Mouse (Mus musculus) midbrain, embryonic 16.5 days (tissue): ENCODE data around the gene Cdh1. TPM values are rescaled to one million over a fixed set of nuclear protein-coding genes. Genes with fewer than 3 reads are reported as not detected.

ENCODE experiments used
- ATAC-seq: fragments of 200-750 bp; cut with Nextera tagmentation; 2 replicates; pipeline ENCODE4 v1.8.0; 2017; ENCODE audit warnings: moderate TSS enrichment
- H3K27ac ChIP-seq: fragments of 300-500 bp; sonication (generic); 2 replicates; pipeline ENCODE4 v1.5.1; 2014; ENCODE audit warnings: mild to moderate bottlenecking, low read length, mixed read lengths
- H3K27me3 ChIP-seq: fragments of 300-500 bp; sonication (generic); 2 replicates; pipeline ENCODE4 v1.6.1; 2014; ENCODE audit warnings: low read depth, low read length, mixed read lengths; ENCODE audit not compliant: control insufficient read depth, insufficient read depth
- H3K36me3 ChIP-seq: fragments of 300-500 bp; sonication (generic); 2 replicates; pipeline ENCODE4 v1.6.1; 2014; ENCODE audit warnings: mild to moderate bottlenecking, low read length, moderate library complexity, mixed read lengths; ENCODE audit not compliant: control insufficient read depth, insufficient read depth
- H3K4me1 ChIP-seq: fragments of 300-500 bp; sonication (generic); 2 replicates; pipeline ENCODE4 v1.6.1; 2014; ENCODE audit warnings: mild to moderate bottlenecking, low read length, mixed read lengths; ENCODE audit not compliant: control insufficient read depth, insufficient read depth
- H3K4me2 ChIP-seq: fragments of 300-500 bp; sonication (generic); 2 replicates; pipeline ENCODE4 v1.6.1; 2014; ENCODE audit warnings: mild to moderate bottlenecking, low read length, mixed read lengths
- H3K4me3 ChIP-seq: fragments of 300-500 bp; sonication (generic); 2 replicates; pipeline ENCODE4 v1.5.1; 2014; ENCODE audit warnings: low read depth, mild to moderate bottlenecking, low read length, moderate library complexity, mixed read lengths
- H3K9ac ChIP-seq: fragments of 300-500 bp; sonication (generic); 2 replicates; pipeline ENCODE4 v1.6.1; 2014; ENCODE audit warnings: low read depth, low read length, mixed read lengths
- H3K9me3 ChIP-seq: fragments of 300-500 bp; sonication (generic); replicated peaks from 2 replicates; pipeline ENCODE4 v1.6.1; 2014; ENCODE audit warnings: mild to moderate bottlenecking, low read length, mixed read lengths; ENCODE audit not compliant: control insufficient read depth, poor library complexity, severe bottlenecking
- WGBS: fragments of 180-500 bp; shearing (Covaris S2); extraction: QIAGEN DNeasy Blood & Tissue Kit; methylation state at CpG from one replicate; pipeline ENCODE4 v1.1.7; 2014; 5-methylcytosine and 5-hydroxymethylcytosine counted together
- polyA plus RNA-seq: library from polyadenylated mRNA; unstranded; fragments of >200 nt; fragmentation: Nextera tagmentation; extraction: Ambion mirVana; gene quantifications from 2 replicates; pipeline ENCODE4 v1.2.1, GENCODE M21; 2015

The Cdh1 gene
- polyA plus RNA-seq, 1 experiment from 2014 or later, result 4.1 TPM

DNA sequence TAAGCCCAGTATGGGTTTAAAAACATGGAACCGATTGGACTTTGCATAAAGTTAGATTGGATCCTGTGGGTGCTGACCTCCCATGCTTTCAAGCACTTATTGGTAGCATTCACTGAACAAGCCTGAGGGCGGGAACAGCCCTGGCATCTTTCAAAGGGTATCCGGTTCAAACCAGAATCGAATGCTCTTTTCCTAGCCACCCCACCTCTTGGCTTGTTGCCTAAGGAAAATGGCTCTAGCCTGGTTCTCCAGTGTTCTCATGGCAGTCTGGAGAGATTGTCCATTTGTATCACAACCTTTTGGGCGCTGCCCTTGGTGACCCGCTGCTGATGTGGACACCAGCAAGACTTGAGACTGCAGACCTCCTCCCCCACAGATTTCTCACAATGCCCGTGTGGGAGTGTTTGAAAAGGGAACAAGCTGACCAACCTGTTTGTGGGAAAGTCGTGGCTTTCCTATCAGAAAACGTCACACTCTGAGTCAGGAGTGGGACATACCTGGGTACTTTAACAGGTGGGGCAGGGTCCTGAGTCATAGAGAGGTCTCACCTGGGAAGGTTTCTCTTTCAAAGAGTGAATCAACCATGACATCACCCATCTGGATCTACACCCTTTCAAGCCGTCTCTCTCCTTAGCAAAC, 12.6 kb downstream of the Cdh1 start:
- WGBS, result 84% methylated on average over 10 of the region's 10 CpGs
- no peak overlapping the region for H3K4me3 ChIP-seq
- no peaks in the 10 kb centered on the region for H3K27me3 ChIP-seq
- H3K9me3 ChIP-seq, result no peaks in the 10 kb centered on the region
- no peak overlapping the region for H3K9ac ChIP-seq
- no peaks in the 10 kb centered on the region for H3K36me3 ChIP-seq
- no peaks in the 10 kb centered on the region for H3K4me1 ChIP-seq
- no peak overlapping the region for H3K4me2 ChIP-seq
- no peak overlapping the region for H3K27ac ChIP-seq
- no peak for ATAC-seq

DNA sequence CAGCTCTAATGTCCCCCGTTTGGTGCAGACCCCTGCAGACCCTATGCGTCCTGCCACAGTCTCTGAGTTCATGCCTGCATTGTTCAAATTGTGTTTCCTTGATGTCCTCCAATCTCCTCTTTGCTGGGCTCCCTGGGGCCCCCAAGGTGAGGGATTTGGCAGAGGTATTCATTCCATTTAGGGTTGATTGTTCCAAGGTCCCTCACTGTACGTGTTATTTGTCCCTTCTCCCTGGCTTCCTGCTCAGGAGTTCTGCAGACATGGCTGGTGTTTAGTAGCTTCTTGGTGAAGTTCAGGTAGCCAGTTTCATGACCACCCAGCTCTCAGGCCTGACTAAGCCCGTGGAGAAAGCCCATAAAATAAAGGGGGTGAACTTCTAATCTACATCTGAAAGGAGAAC, 13.5 kb downstream of the Cdh1 start:
- Histone ChIP-seq H3K27ac (no peak overlapping the region), H3K9me3 (no peaks in the 10 kb centered on the region), H3K4me1 (no peaks in the 10 kb centered on the region), H3K36me3 (no peaks in the 10 kb centered on the region), H3K4me3 (no peak overlapping the region), H3K27me3 (no peaks in the 10 kb centered on the region), H3K9ac (no peak overlapping the region), H3K4me2 (no peak overlapping the region)
- ATAC-seq, result no peak
- 40% methylated on average over 4 of the region's 4 CpGs for WGBS

- Histone ChIP-seq H3K4me1 (no peaks in the 10 kb centered on the region), H3K9me3 (no peaks in the 10 kb centered on the region), H3K4me3 (no peak overlapping the region), H3K27me3 (no peaks in the 10 kb centered on the region), H3K4me2 (no peak overlapping the region), H3K36me3 (no peaks in the 10 kb centered on the region), H3K27ac (no peak overlapping the region), H3K9ac (no peak overlapping the region)
- ATAC-seq, result no peak
- WGBS, result 16% methylated on average over 6 of the region's 6 CpGs
Measured at GRCm38 (mm10) chr8:106617196-106617595, 14.0 kb downstream of the Cdh1 start.

DNA sequence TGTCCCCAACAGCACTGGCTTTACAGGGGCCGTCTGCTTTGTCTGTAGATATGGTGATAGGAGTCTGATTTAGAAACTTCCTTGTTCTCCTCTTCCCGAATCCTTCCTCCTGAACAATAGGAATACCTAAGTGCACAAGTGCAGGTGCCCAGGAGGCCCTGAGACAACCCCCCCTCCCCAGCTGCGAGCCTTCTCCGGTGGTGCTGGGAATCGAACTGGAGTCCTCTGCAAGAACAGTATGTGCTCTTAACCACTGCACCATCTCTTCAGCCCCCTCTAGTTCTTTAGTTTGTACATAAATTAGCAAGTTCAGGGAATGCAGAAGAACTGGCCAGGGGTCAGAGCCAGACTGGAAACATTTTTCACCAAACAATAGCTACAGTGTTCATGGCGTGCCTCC, 14.7 kb downstream of the Cdh1 start:
- Histone ChIP-seq H3K4me2 (no peak overlapping the region), H3K9ac (no peak overlapping the region), H3K9me3 (no peaks in the 10 kb centered on the region), H3K4me3 (no peak overlapping the region), H3K27me3 (no peaks in the 10 kb centered on the region), H3K4me1 (no peaks in the 10 kb centered on the region), H3K36me3 (no peaks in the 10 kb centered on the region), H3K27ac (no peak overlapping the region)
- no peak for ATAC-seq
- WGBS, result 79% methylated on average over 6 of the region's 6 CpGs

- no peak overlapping the region for H3K27ac ChIP-seq
- H3K4me1 ChIP-seq, result no peaks in the 10 kb centered on the region
- 54% methylated on average over 6 of the region's 6 CpGs for WGBS
- ATAC-seq, result no peak
- no peaks in the 10 kb centered on the region for H3K27me3 ChIP-seq
- no peak overlapping the region for H3K4me2 ChIP-seq
- no peaks in the 10 kb centered on the region for H3K9me3 ChIP-seq
- no peak overlapping the region for H3K4me3 ChIP-seq
- H3K36me3 ChIP-seq, result no peaks in the 10 kb centered on the region
- H3K9ac ChIP-seq, result no peak overlapping the region
Measured at GRCm38 (mm10) chr8:106618324-106618723, 15.2 kb downstream of the Cdh1 start.

DNA sequence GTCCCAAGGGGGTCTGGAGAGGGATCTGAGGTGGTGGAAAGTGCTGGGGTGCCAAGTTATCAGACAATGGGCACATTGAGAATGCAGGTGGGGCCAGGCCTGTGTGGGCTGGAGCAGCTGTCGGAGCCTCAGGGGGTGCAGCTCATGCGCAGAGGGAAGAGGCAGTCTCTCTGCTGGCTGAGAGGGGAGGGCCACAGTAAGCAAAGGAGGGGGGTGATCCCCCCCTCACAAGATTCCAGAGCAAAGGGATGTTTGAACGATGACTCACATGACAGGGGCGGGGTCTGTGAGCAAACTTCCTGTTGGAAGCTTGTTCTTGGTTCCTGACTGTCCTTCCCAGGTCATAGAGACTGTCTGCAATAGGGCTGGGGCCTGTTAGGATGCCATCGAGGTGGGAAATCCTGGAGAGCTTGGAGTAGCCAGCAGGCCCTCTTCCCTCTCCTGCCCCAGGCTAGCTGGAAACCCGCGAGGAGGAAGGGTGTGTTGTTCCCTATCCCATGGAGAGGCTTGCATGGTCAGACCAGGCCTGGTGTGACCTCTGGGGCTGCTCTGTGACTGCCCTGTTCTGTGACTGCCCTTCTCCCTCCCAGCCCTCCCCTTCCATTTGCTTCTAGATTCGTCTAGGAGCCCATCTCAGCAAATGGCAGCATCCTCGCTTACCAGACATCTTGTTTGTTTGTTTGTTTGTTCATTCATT, 16.5 kb downstream of the Cdh1 start:
- 49% methylated on average over 8 of the region's 9 CpGs for WGBS
- no peak for ATAC-seq
- H3K27me3 ChIP-seq, result no peaks in the 10 kb centered on the region

DNA sequence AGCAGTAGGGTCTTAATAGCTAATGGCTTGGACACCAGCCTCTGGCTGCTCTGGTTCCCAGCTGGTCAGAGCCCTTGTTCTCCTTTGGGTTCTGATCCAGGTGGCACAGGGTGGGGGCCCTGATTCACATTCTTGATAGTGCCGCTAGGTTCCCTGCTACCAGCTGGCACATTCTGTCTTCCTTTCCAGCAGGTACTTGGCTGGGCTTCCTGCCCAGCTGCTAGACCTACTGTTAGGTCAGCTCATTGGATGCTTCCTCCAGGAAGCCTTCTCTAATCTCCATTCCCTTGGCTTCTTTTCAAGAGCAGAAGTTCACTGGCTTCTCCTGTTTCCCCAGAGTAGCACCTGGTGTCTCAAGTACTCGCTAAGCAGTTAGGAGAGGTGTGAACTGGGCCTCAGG, 17.3 kb downstream of the Cdh1 start:
- Histone ChIP-seq H3K9me3 (no peaks in the 10 kb centered on the region; the same call in 1 of the 2 replicates), H3K36me3 (no peaks in the 10 kb centered on the region), H3K27ac (no peak overlapping the region), H3K9ac (no peak overlapping the region), H3K27me3 (no peaks in the 10 kb centered on the region), H3K4me2 (no peak overlapping the region), H3K4me3 (no peak overlapping the region), H3K4me1 (no peaks in the 10 kb centered on the region)
- 86% methylated on average over 2 of the region's 2 CpGs for WGBS
- no peak for ATAC-seq

More for the DNA sequence above, 16.5 kb downstream of the Cdh1 start:
- Histone ChIP-seq H3K4me3 (no peak overlapping the region), H3K27ac (no peak overlapping the region), H3K36me3 (no peaks in the 10 kb centered on the region), H3K4me1 (no peaks in the 10 kb centered on the region), H3K9ac (no peak overlapping the region), H3K4me2 (no peak overlapping the region), H3K9me3 (no peaks in the 10 kb centered on the region; the same call in 1 of the 2 replicates)

- Histone ChIP-seq H3K27ac (no peak overlapping the region), H3K9ac (no peak overlapping the region), H3K9me3 (no peaks in the 10 kb centered on the region; the same call in 1 of the 2 replicates), H3K4me3 (no peak overlapping the region), H3K27me3 (no peaks in the 10 kb centered on the region), H3K4me1 (no peaks in the 10 kb centered on the region), H3K36me3 (no peaks in the 10 kb centered on the region), H3K4me2 (no peak overlapping the region)
- no peak for ATAC-seq
- WGBS, result 75% methylated on average over 5 of the region's 5 CpGs
Measured at GRCm38 (mm10) chr8:106623016-106623415, 19.9 kb downstream of the Cdh1 start.

DNA sequence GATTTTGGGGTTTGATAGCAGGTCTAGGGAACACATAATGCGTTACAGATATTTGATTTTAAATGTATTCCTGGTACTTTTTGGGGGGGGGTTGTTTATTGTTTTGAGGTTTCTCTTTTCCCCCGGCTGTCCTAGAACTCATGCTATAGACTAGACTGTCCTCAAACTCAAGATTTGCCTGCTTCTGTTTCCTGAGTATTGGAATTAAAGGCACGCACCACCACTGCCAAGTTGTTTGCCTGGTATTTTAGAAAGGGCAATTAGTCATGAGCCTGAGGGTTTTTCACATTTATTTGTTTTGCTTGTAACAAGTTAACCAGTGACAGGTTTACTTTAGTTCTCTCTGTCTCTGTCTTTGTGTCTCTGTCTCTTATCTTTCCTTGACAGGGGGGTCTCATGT, 20.3 kb downstream of the Cdh1 start:
- Histone ChIP-seq H3K4me1 (no peaks in the 10 kb centered on the region), H3K36me3 (no peaks in the 10 kb centered on the region), H3K9ac (no peak overlapping the region), H3K9me3 (no peaks in the 10 kb centered on the region; the same call in 1 of the 2 replicates), H3K4me2 (no peak overlapping the region), H3K27me3 (no peaks in the 10 kb centered on the region), H3K4me3 (no peak overlapping the region), H3K27ac (no peak overlapping the region)
- no peak for ATAC-seq
- 95% methylated on average over 3 of the region's 3 CpGs for WGBS
